Mouse (Mus musculus): ENCODE measurements around the gene Sprr2h. TPM values are rescaled to one million over a fixed set of nuclear protein-coding genes. Genes with fewer than 3 reads are reported as not detected.

Sprr2h gene
- polyA plus RNA-seq, 1 experiment from 2014 or later: not detected

DNA sequence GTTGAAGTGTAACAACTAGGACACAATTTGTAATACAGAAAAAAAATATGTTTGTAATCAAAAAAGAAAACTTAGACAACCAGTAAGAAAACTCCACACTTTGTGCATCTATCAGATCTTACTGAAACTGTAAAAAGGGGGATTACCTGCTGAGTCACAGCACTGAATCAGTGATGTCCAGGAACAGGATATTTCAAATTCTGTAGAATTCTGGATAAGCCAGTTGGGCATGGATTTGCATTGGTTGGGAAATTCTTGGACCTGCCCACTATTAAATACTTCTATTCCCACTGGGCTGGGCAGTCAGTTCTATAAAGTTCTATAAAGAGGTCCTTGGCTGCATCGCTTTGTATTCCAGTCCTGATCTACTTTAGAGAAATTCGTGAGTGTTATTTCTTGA, 32.3 kb downstream of the Sprr2h start, which contains the start of gene Sprr2j-ps:
Sprr2j-ps (plus strand) TSS at position 301 of the 400 bp plus-strand sequence.
- ATAC-seq (replicated peaks; ENCODE audit: insufficient number of reproducible peaks, low FRiP score, low TSS enrichment): no peak
- no peak within 1 kb of the TSS for H3K27ac ChIP-seq (ENCODE audit: low read depth, low read length)
- H3K4me2 ChIP-seq: no peak within 1 kb of the TSS
- no peaks in the 10 kb centered on the region for H3K27me3 ChIP-seq (ENCODE audit: control insufficient read depth, insufficient read depth, low read length)
- no peaks in the 10 kb centered on the region for H3K4me1 ChIP-seq (ENCODE audit: control insufficient read depth, insufficient read depth, low read length)
- no peak within 1 kb of the TSS for H3K4me3 ChIP-seq (ENCODE audit: low read depth, low read length)
- WGBS (ENCODE audit: insufficient replicate concordance): 79% methylated on average over 2 of the region's 2 CpGs
- no peaks in the 10 kb centered on the region for H3K36me3 ChIP-seq (ENCODE audit: control insufficient read depth, insufficient read depth, low read length)
- no peak within 1 kb of the TSS for H3K9ac ChIP-seq (ENCODE audit: low read depth, low read length)
- H3K9me3 ChIP-seq (replicated peaks; ENCODE audit: control insufficient read depth, low read length): no peaks in the 10 kb centered on the region

- 80% methylated on average over 6 of the region's 6 CpGs for WGBS (ENCODE audit: insufficient replicate concordance)
Measured at GRCm38 (mm10) chr3:92429323-92429722, 43.8 kb downstream of the Sprr2h start, which contains the start of gene Gm9774. Gm9774 (minus strand) TSS chr3:92429423.

DNA sequence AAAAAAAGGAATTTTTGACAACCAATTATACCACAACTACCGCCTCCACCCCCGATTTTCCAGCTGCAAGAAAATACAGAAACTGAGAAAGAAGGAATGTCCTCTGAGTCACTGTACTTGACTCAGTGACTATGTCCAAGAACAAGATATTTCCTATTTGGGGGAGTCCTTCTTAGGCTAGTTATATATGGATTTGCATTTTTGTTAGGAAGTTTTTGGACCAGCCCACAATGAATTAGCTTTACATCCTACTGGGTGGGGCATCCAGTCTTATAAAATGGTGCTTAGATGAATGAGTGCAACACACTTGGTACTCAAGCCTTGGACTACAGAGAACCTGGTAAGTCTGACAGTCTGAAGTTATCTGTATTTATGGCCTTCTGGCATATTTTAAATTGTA, 46.8 kb downstream of the Sprr2h start, which contains the start of gene Sprr2k:
Sprr2k (plus strand) TSS at position 301 of the 400 bp plus-strand sequence.
- H3K27me3 ChIP-seq (ENCODE audit: control insufficient read depth, insufficient read depth, low read length): no peaks in the 10 kb centered on the region
- no peak within 1 kb of the TSS for H3K4me2 ChIP-seq
- 78% methylated on average over 2 of the region's 2 CpGs for WGBS (ENCODE audit: insufficient replicate concordance)
- no peak within 1 kb of the TSS for H3K9ac ChIP-seq (ENCODE audit: low read depth, low read length)
- no peaks in the 10 kb centered on the region for H3K36me3 ChIP-seq (ENCODE audit: control insufficient read depth, insufficient read depth, low read length)
- no peak for ATAC-seq (replicated peaks; ENCODE audit: insufficient number of reproducible peaks, low FRiP score, low TSS enrichment)
- H3K4me3 ChIP-seq (ENCODE audit: low read depth, low read length): no peak within 1 kb of the TSS
- H3K27ac ChIP-seq (ENCODE audit: low read depth, low read length): no peak within 1 kb of the TSS
- H3K4me1 ChIP-seq (ENCODE audit: control insufficient read depth, insufficient read depth, low read length): no peaks in the 10 kb centered on the region
- no peaks in the 10 kb centered on the region for H3K9me3 ChIP-seq (replicated peaks; ENCODE audit: control insufficient read depth, low read length)

More at GRCm38 (mm10) chr3:92429323-92429722, 43.8 kb downstream of the Sprr2h start, which contains the start of gene Gm9774:
- Histone ChIP-seq H3K9me3 (replicated peaks; ENCODE audit: control insufficient read depth, low read length) (no peaks in the 10 kb centered on the region), H3K36me3 (ENCODE audit: control insufficient read depth, insufficient read depth, low read length) (no peaks in the 10 kb centered on the region), H3K4me1 (ENCODE audit: control insufficient read depth, insufficient read depth, low read length) (no peaks in the 10 kb centered on the region), H3K9ac (ENCODE audit: low read depth, low read length) (no peak within 1 kb of the TSS), H3K4me3 (ENCODE audit: low read depth, low read length) (no peak within 1 kb of the TSS), H3K4me2 (no peak within 1 kb of the TSS), H3K27me3 (ENCODE audit: control insufficient read depth, insufficient read depth, low read length) (no peaks in the 10 kb centered on the region), H3K27ac (ENCODE audit: low read depth, low read length) (no peak within 1 kb of the TSS)
- ATAC-seq (replicated peaks; ENCODE audit: insufficient number of reproducible peaks, low FRiP score, low TSS enrichment): no peak

Other genes with a start within 250 kb of the Sprr2h start
- gene Lelp1, start 242.9 kb upstream of the Sprr2h start, polyA plus RNA-seq (2014; fragmentation: Nextera tagmentation; extraction: Ambion mirVana): not detected in 2 replicates
- gene Sprr2a1, start 169.9 kb upstream of the Sprr2h start, polyA plus RNA-seq (2014; fragmentation: Nextera tagmentation; extraction: Ambion mirVana): not detected in 2 replicates
- gene Sprr2a2, start 169.8 kb upstream of the Sprr2h start, polyA plus RNA-seq (2014; fragmentation: Nextera tagmentation; extraction: Ambion mirVana): 0.86 and 0.96 TPM in 2 replicates
- not detected in 2 replicates for gene Sprr2a3, start 100.3 kb upstream of the Sprr2h start, polyA plus RNA-seq (2014; fragmentation: Nextera tagmentation; extraction: Ambion mirVana)
- gene Sprr2b, start 69.1 kb upstream of the Sprr2h start, polyA plus RNA-seq (2014; fragmentation: Nextera tagmentation; extraction: Ambion mirVana): not detected in 2 replicates
- not detected in 2 replicates for gene Sprr2d, start 46.5 kb upstream of the Sprr2h start, polyA plus RNA-seq (2014; fragmentation: Nextera tagmentation; extraction: Ambion mirVana)
- gene Sprr2e, start 33.5 kb upstream of the Sprr2h start, polyA plus RNA-seq (2014; fragmentation: Nextera tagmentation; extraction: Ambion mirVana): not detected in 2 replicates
- not detected in 2 replicates for gene Sprr2f, start 20.5 kb upstream of the Sprr2h start, polyA plus RNA-seq (2014; fragmentation: Nextera tagmentation; extraction: Ambion mirVana)
- gene Sprr2i, start 22.3 kb downstream of the Sprr2h start, polyA plus RNA-seq (2014; fragmentation: Nextera tagmentation; extraction: Ambion mirVana): not detected in 2 replicates
- not detected in 2 replicates for gene Sprr2j-ps, start 32.4 kb downstream of the Sprr2h start, polyA plus RNA-seq (2014; fragmentation: Nextera tagmentation; extraction: Ambion mirVana)
- gene Gm9774, start 43.7 kb downstream of the Sprr2h start, polyA plus RNA-seq (2014; fragmentation: Nextera tagmentation; extraction: Ambion mirVana): 5.3 and 5.4 TPM in 2 replicates
- gene Sprr2k, start 46.9 kb downstream of the Sprr2h start, polyA plus RNA-seq (2014; fragmentation: Nextera tagmentation; extraction: Ambion mirVana): not detected in 2 replicates
- gene Sprr1b, start 53.1 kb downstream of the Sprr2h start, polyA plus RNA-seq (2014; fragmentation: Nextera tagmentation; extraction: Ambion mirVana): not detected in 2 replicates
- not detected in 2 replicates for gene Sprr3, start 73.0 kb downstream of the Sprr2h start, polyA plus RNA-seq (2014; fragmentation: Nextera tagmentation; extraction: Ambion mirVana)
- gene Sprr1a, start 100.2 kb downstream of the Sprr2h start, polyA plus RNA-seq (2014; fragmentation: Nextera tagmentation; extraction: Ambion mirVana): 0.48 and 0.74 TPM in 2 replicates
- gene Sprr4, start 114.8 kb downstream of the Sprr2h start, polyA plus RNA-seq (2014; fragmentation: Nextera tagmentation; extraction: Ambion mirVana): not detected in 2 replicates
- gene 2310046K23Rik, start 148.8 kb downstream of the Sprr2h start, polyA plus RNA-seq (2014; fragmentation: Nextera tagmentation; extraction: Ambion mirVana): not detected in 2 replicates
- not detected in 2 replicates for gene Ivl, start 188.1 kb downstream of the Sprr2h start, polyA plus RNA-seq (2014; fragmentation: Nextera tagmentation; extraction: Ambion mirVana)
- gene Smcp, start 203.3 kb downstream of the Sprr2h start, polyA plus RNA-seq (2014; fragmentation: Nextera tagmentation; extraction: Ambion mirVana): not detected in 2 replicates
- gene 2210017I01Rik, start 221.8 kb downstream of the Sprr2h start, polyA plus RNA-seq (2014; fragmentation: Nextera tagmentation; extraction: Ambion mirVana): not detected in 2 replicates
- gene Lce6a, start 236.0 kb downstream of the Sprr2h start, polyA plus RNA-seq (2014; fragmentation: Nextera tagmentation; extraction: Ambion mirVana): not detected in 2 replicates